Comparison of ENCODE assay signal across 9 mouse cellular contexts in the genomic region with DNA sequence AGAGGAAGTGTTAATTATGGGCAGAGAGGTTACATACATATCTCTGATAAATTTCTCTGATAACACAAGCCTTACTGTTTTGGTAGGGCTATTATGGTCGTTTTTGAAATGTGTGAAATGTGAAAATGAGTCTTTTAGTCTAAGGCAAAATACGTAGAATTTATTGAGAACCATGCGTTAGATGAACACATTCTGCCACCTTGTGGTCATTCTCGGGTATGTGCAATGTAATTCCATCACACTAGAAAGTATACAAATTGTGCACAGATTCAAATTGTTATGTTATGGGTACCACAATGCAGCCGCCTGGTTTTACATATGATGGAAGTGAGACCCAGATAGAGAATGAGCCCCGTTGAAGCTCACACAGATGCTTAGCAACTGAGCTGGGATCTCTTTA.
A peak's percentile ranks its signal among the peaks of the same experiment; 100 is the strongest.
DNase-seq lines count a peak whose midpoint lies in the region; ATAC-seq and TF ChIP-seq lines count a peak whose summit lies in the region.
"Had no signal": no experiment of that assay in that cellular context is flagged by ENCODE, and none has a peak within 500 bp of the region (broad histone marks: within the 10 kb centered on the region; RNA-seq: fewer than 3 reads in every experiment).

No protein-coding gene starts in this region.

- no peak overlapping the region for H3K9ac ChIP-seq in kidney, embryonic 16.5 days (replicated peaks; ENCODE audit: low read length)
- H3K9ac ChIP-seq: neural tube, embryonic 13.5 days had no signal

- peak; percentile 0 for DNase-seq in adrenal gland, postnatal 25 days
- DNase-seq in adrenal gland, adult 8-10 months = no peak
- peak; percentile 1 for DNase-seq in kidney, postnatal 14 days
- DNase-seq in NIH3T3 (ENCODE audit: low read depth) = peak; percentile 22
- peak; percentile 14 to 25 for DNase-seq in layer of hippocampus, postnatal 10 days (ENCODE audit: low spot score in 2 of 2)
- no peak for DNase-seq in testis, postnatal 10 days (ENCODE audit: low spot score)
- DNase-seq in thymus, adult 2 months = no peak

- H3K27ac ChIP-seq in kidney, embryonic 16.5 days (ENCODE audit: low read length) = no peak overlapping the region
- H3K27ac ChIP-seq in thymus, adult 2 months (ENCODE audit: control insufficient read depth, insufficient read depth, low read length) = no peak overlapping the region
- H3K27ac ChIP-seq: neural tube, embryonic 13.5 days had no signal

- TF ChIP-seq CTCF in thymus, adult 2 months (IDR thresholded peaks at IDR 0.05; ENCODE audit: borderline replicate concordance, control insufficient read depth, extremely low read depth, insufficient read depth, low read length, poor library complexity) = no peak

- ATAC-seq in kidney, embryonic 16.5 days (ENCODE audit: low FRiP score, low TSS enrichment) = no peak

- WGBS in kidney, embryonic 16.5 days = 18% methylated on average over 6 of the region's 6 CpGs
- 9% methylated on average over 6 of the region's 6 CpGs for WGBS in thymus, adult 2 months

- TF ChIP-seq POLR2A in thymus, adult 2 months (IDR thresholded peaks at IDR 0.05; ENCODE audit: control insufficient read depth, extremely low read depth, insufficient read depth, low read length, poor library complexity) = no peak

- H3K36me3 ChIP-seq in kidney, embryonic 16.5 days (ENCODE audit: insufficient read depth, low read length) = no peaks in the 10 kb centered on the region
- H3K36me3 ChIP-seq in thymus, adult 2 months (ENCODE audit: control insufficient read depth, insufficient read depth, low read length) = no peaks in the 10 kb centered on the region
- H3K36me3 ChIP-seq: neural tube, embryonic 13.5 days had no signal

- H3K4me2 ChIP-seq in kidney, embryonic 16.5 days (replicated peaks; ENCODE audit: low read depth, low read length) = no peak overlapping the region
- H3K4me2 ChIP-seq: neural tube, embryonic 13.5 days had no signal

- no peaks in the 10 kb centered on the region for H3K27me3 ChIP-seq in kidney, embryonic 16.5 days (ENCODE audit: insufficient read depth, low read length)
- H3K27me3 ChIP-seq in thymus, adult 2 months (ENCODE audit: control insufficient read depth, insufficient read depth, low read length) = no peaks in the 10 kb centered on the region
- H3K27me3 ChIP-seq: neural tube, embryonic 13.5 days had no signal

- H3K9me3 ChIP-seq in kidney, embryonic 16.5 days (ENCODE audit: low read length) = no peaks in the 10 kb centered on the region
- H3K9me3 ChIP-seq: neural tube, embryonic 13.5 days had no signal

- H3K4me3 ChIP-seq in kidney, embryonic 16.5 days (ENCODE audit: low read length) = no peak overlapping the region
- no peak overlapping the region for H3K4me3 ChIP-seq in thymus, adult 2 months (ENCODE audit: control insufficient read depth, insufficient read depth, low read length)
- H3K4me3 ChIP-seq: neural tube, embryonic 13.5 days had no signal

- H3K4me1 ChIP-seq in kidney, embryonic 16.5 days (ENCODE audit: insufficient read depth, low read length) = no peaks in the 10 kb centered on the region
- H3K4me1 ChIP-seq in thymus, adult 2 months (replicated peaks; ENCODE audit: control insufficient read depth, insufficient read depth, low read length) = no peaks in the 10 kb centered on the region
- H3K4me1 ChIP-seq: neural tube, embryonic 13.5 days had no signal

Comparison
In these comparisons a context has a peak if more than half of its experiments do, and no peak if none do; other contexts are left out.
1. DNase-seq: peak in adrenal gland, postnatal 25 days (single experiment), kidney, postnatal 14 days (single experiment), NIH3T3 (single experiment) and layer of hippocampus, postnatal 10 days (2 of 2); none in adrenal gland, adult 8-10 months (single experiment), testis, postnatal 10 days (single experiment) and thymus, adult 2 months (single experiment).